ENCODE assay signal across 13 mouse cellular contexts in the genomic region with DNA sequence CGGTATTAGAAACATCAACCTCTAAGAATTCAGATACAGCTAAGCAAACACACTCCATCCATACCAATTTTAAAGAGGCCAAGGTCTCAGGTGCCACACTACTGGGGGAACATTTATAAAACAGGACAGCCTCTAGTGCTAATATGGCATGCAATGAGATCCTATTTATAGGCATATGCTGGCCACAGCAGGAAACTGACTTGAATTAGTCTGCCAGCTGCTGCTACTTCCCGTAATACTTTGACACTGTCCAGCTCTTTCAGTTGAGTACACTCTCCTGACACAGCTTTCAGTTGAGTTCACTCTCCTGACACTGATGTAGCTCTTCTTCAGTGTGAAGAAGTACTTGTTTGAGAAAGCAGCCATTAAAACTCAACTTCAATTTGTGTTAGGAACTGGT.
A peak's percentile ranks its signal among the peaks of the same experiment; 100 is the strongest.
DNase-seq lines count a peak whose midpoint lies in the region; ATAC-seq and TF ChIP-seq lines count a peak whose summit lies in the region.
"Had no signal": no experiment of that assay in that cellular context is flagged by ENCODE, and none has a peak within 500 bp of the region (broad histone marks: within the 10 kb centered on the region; RNA-seq: fewer than 3 reads in every experiment).

No protein-coding gene starts in this region.

- no peak overlapping the region for H3K4me3 ChIP-seq in midbrain, postnatal 0 days (ENCODE audit: low read depth, low read length)
- no peak overlapping the region for H3K4me3 ChIP-seq in midbrain, embryonic 15.5 days
- H3K4me3 ChIP-seq in heart, embryonic 16.5 days (ENCODE audit: low read length) = no peak overlapping the region
- no peak overlapping the region for H3K4me3 ChIP-seq in left cerebral cortex, adult 2 months
- H3K4me3 ChIP-seq: limb, embryonic 12.5 days; midbrain, embryonic 12.5 days had no signal

- no peak overlapping the region for H3K9ac ChIP-seq in midbrain, postnatal 0 days (replicated peaks; ENCODE audit: low read length, poor library complexity, severe bottlenecking)
- no peak overlapping the region for H3K9ac ChIP-seq in midbrain, embryonic 15.5 days
- H3K9ac ChIP-seq in heart, embryonic 16.5 days (ENCODE audit: low read length) = no peak overlapping the region
- H3K9ac ChIP-seq: limb, embryonic 12.5 days; midbrain, embryonic 12.5 days had no signal

- no peak for TF ChIP-seq CTCF in midbrain, postnatal 0 days (IDR thresholded peaks at IDR 0.05)
- no peak for TF ChIP-seq CTCF in left cerebral cortex, adult 2 months (IDR thresholded peaks at IDR 0.05)

- H3K4me2 ChIP-seq in midbrain, postnatal 0 days (ENCODE audit: low read depth, low read length, poor library complexity, severe bottlenecking) = no peak overlapping the region
- H3K4me2 ChIP-seq in midbrain, embryonic 15.5 days = no peak overlapping the region
- no peak overlapping the region for H3K4me2 ChIP-seq in heart, embryonic 16.5 days (ENCODE audit: low read depth, low read length)
- H3K4me2 ChIP-seq: limb, embryonic 12.5 days; midbrain, embryonic 12.5 days had no signal

- no peaks in the 10 kb centered on the region for H3K36me3 ChIP-seq in midbrain, postnatal 0 days (ENCODE audit: insufficient read depth, low read length)
- no peaks in the 10 kb centered on the region for H3K36me3 ChIP-seq in midbrain, embryonic 15.5 days (replicated peaks)
- H3K36me3 ChIP-seq in heart, embryonic 16.5 days (ENCODE audit: control insufficient read depth, insufficient read depth) = 0 out of 2 replicates have a peak, but pooled peaks cover under 1% of the 10 kb centered on the region
- H3K36me3 ChIP-seq: midbrain, embryonic 12.5 days had no signal

- intact Hi-C loops in gastrocnemius, postnatal 36 days (cut with DNase I) = loop anchor here (5.0 to 10.0 kb wide), 2 partner anchors 96 to 171 kb away; no protein-coding TSS in a partner anchor
- intact Hi-C loops in left cerebral cortex, adult 2 months (cut with DNase I) = no loop called here

- no peaks in the 10 kb centered on the region for H3K27me3 ChIP-seq in midbrain, postnatal 0 days (ENCODE audit: insufficient read depth, low read length)
- H3K27me3 ChIP-seq in midbrain, embryonic 15.5 days (replicated peaks) = no peaks in the 10 kb centered on the region
- H3K27me3 ChIP-seq in heart, embryonic 16.5 days (ENCODE audit: control insufficient read depth, insufficient read depth, low read length) = no peaks in the 10 kb centered on the region
- H3K27me3 ChIP-seq: limb, embryonic 12.5 days; midbrain, embryonic 12.5 days had no signal

- DNase-seq in gastrocnemius, postnatal 25 days = peak; percentile 32
- DNase-seq in gastrocnemius, postnatal 36 days = no peak
- peak; percentile 78 for DNase-seq in midbrain, postnatal 0 days (ENCODE audit: low spot score)
- DNase-seq in retina, postnatal 1 day = peak; percentile 38
- no peak for DNase-seq in left cerebral cortex, adult 2 months (ENCODE audit: extremely low spot score in 1 of 2, low spot score in 2 of 2)
- no peak for DNase-seq in urinary bladder, postnatal 14 days (ENCODE audit: low spot score)
- DNase-seq: right cerebral cortex, postnatal 25 days; thymus, postnatal 14 days had no signal

- 48% methylated on average over 2 of the region's 2 CpGs for WGBS in midbrain, postnatal 0 days
- 56% methylated on average over 2 of the region's 2 CpGs for WGBS in midbrain, embryonic 15.5 days
- 21% methylated on average over 2 of the region's 2 CpGs for WGBS in heart, embryonic 16.5 days

- ATAC-seq in midbrain, postnatal 0 days (ENCODE audit: low FRiP score) = no peak
- no peak for ATAC-seq in midbrain, embryonic 15.5 days (replicated peaks)
- peak; percentile 77 for ATAC-seq in heart, embryonic 16.5 days (replicated peaks; ENCODE audit: extremely low read depth, insufficient read depth, low FRiP score)
- ATAC-seq: inflammation-experienced regulatory T-cells, adult 6 months had no signal

- H3K9me3 ChIP-seq in midbrain, postnatal 0 days (ENCODE audit: low read length) = no peaks in the 10 kb centered on the region
- no peaks in the 10 kb centered on the region for H3K9me3 ChIP-seq in midbrain, embryonic 15.5 days
- no peaks in the 10 kb centered on the region for H3K9me3 ChIP-seq in heart, embryonic 16.5 days (replicated peaks; ENCODE audit: control insufficient read depth, low read length)
- H3K9me3 ChIP-seq: limb, embryonic 12.5 days; midbrain, embryonic 12.5 days had no signal

- H3K4me1 ChIP-seq in midbrain, postnatal 0 days (ENCODE audit: insufficient read depth, low read length) = no peaks in the 10 kb centered on the region
- H3K4me1 ChIP-seq in midbrain, embryonic 15.5 days = no peaks in the 10 kb centered on the region
- peaks cover 8% of the 10 kb centered on the region for H3K4me1 ChIP-seq in heart, embryonic 16.5 days (ENCODE audit: control insufficient read depth, insufficient read depth, low read length)
- H3K4me1 ChIP-seq: midbrain, embryonic 12.5 days had no signal

- no peak overlapping the region for H3K27ac ChIP-seq in midbrain, postnatal 0 days (ENCODE audit: low read depth, low read length)
- no peak overlapping the region for H3K27ac ChIP-seq in midbrain, embryonic 15.5 days
- H3K27ac ChIP-seq in heart, embryonic 16.5 days (ENCODE audit: low read length) = peak overlapping the region; percentile 60
- H3K27ac ChIP-seq in left cerebral cortex, adult 2 months = no peak overlapping the region
- H3K27ac ChIP-seq: limb, embryonic 12.5 days; midbrain, embryonic 12.5 days had no signal

Comparison
In these comparisons a context has a peak if more than half of its experiments do, and no peak if none do; other contexts are left out.
1. DNase-seq: peak in gastrocnemius, postnatal 25 days (single experiment), midbrain, postnatal 0 days (single experiment) and retina, postnatal 1 day (single experiment); none in gastrocnemius, postnatal 36 days (0 of 2), left cerebral cortex, adult 2 months (0 of 2) and urinary bladder, postnatal 14 days (single experiment).